Comparison of ENCODE assay signal across 12 mouse cellular contexts in the genomic region with DNA sequence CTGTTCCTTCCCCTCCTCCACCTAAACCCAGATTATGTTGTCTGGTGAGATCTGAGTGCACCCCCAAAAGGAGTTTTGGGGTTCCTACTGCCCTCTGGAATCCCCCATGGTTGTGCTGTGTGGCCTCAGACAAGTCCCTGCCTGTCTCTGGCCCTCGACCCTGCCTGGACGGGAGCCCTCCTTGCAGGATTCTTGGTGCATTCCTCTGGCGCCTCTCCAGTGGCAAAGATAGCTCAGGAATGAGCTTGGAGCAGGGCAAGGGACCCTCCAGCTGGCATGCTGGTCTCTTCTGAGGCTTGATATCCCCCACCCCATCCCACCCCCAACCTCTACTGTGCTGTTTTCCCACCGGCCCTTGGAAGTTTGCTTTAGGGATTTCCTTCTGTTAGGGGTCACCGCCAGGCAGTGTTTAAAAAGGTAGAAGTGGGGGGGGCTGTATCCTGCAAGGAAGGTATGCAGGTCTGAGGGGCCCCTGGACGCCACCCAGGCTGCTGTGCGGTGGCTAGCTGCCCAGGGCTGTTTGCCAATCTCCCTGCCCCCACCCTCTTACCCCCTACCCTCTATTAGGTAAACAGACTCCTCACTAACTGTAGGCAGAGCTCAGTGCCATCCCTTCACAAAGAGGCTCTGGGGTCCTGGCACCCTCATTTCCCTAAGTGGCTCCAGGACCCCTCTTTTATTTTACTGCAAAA. TPM values are rescaled to one million over a fixed set of nuclear protein-coding genes. Genes with fewer than 3 reads are reported as not detected.
A peak's percentile ranks its signal among the peaks of the same experiment; 100 is the strongest.
DNase-seq lines count a peak whose midpoint lies in the region; ATAC-seq and TF ChIP-seq lines count a peak whose summit lies in the region.
"Had no signal": no experiment of that assay in that cellular context is flagged by ENCODE, and none has a peak within 500 bp of the region (broad histone marks: within the 10 kb centered on the region; RNA-seq: fewer than 3 reads in every experiment).

No protein-coding gene starts in this region.

- H3K4me3 ChIP-seq in heart, postnatal 0 days (ENCODE audit: low read depth, low read length): no peak overlapping the region

- no peaks in the 10 kb centered on the region for H3K27me3 ChIP-seq in heart, postnatal 0 days (ENCODE audit: control insufficient read depth, insufficient read depth, low read length)

- 0 out of 2 replicates have a peak overlapping the region, but pooled peaks have one; percentile 25 for H3K27ac ChIP-seq in heart, postnatal 0 days (ENCODE audit: low read depth)
- H3K27ac ChIP-seq: kidney, postnatal 0 days had no signal

- peaks cover 37% of the 10 kb centered on the region for H3K4me1 ChIP-seq in heart, postnatal 0 days (ENCODE audit: control insufficient read depth, insufficient read depth)

- TF ChIP-seq CTCF in heart, postnatal 0 days (IDR thresholded peaks at IDR 0.05; ENCODE audit: low read depth): no peak

- DNase-seq in heart, postnatal 0 days (ENCODE audit: low spot score): no peak
- no peak for DNase-seq in heart, adult 18-20 months
- peak; percentile 67 for DNase-seq in testis, postnatal 10 days (ENCODE audit: low spot score)
- no peak for DNase-seq in testis, postnatal 14 days (ENCODE audit: low spot score)
- DNase-seq in lung, postnatal 10 days: peak; percentile 63
- no peak for DNase-seq in spleen, postnatal 14 days (ENCODE audit: low spot score in 2 of 2)
- DNase-seq in layer of hippocampus, adult 8-10 months (ENCODE audit: low spot score in 2 of 2): no peak
- DNase-seq: cerebellum, postnatal 36 days; gastrocnemius, postnatal 25 days; right cerebral cortex, postnatal 14 days; thymus, adult 18-20 months had no signal

- H3K9ac ChIP-seq in heart, postnatal 0 days (replicated peaks; ENCODE audit: low read depth, low read length): no peak overlapping the region

- WGBS in heart, postnatal 0 days: 13% methylated on average over 7 of the region's 7 CpGs

- H3K4me2 ChIP-seq in heart, postnatal 0 days (ENCODE audit: low read depth, low read length): peak overlapping the region; percentile 23; the same call in 1 of the 2 replicates

- ATAC-seq in heart, postnatal 0 days (ENCODE audit: insufficient read depth, low read depth): peak; percentile 41; the same call in 1 of the 2 replicates

- H3K9me3 ChIP-seq in heart, postnatal 0 days (replicated peaks; ENCODE audit: control insufficient read depth, low read length): no peaks in the 10 kb centered on the region

- no peaks in the 10 kb centered on the region for H3K36me3 ChIP-seq in heart, postnatal 0 days (replicated peaks; ENCODE audit: control insufficient read depth, insufficient read depth, low read length)

- no peak for TF ChIP-seq EP300 in heart, postnatal 0 days (IDR thresholded peaks at IDR 0.05; ENCODE audit: low read depth)

RNA-seq across cellular contexts. Expression of a gene that starts 31.0 kb away (rescaled TPM):
- total RNA-seq in heart, postnatal 0 days (2014; rRNA removed; ENCODE audit: low replicate concordance): 60.5 and 78.0 TPM in 2 replicates
- polyA plus RNA-seq in heart, postnatal 0 days (2015; fragmentation: Nextera tagmentation; extraction: Ambion mirVana): 47.2 and 49.6 TPM in 2 replicates
- total RNA-seq in heart, adult 18-20 months (2021): 10 to 100 TPM; 15.5 to 21.7 TPM
- 10 to 100 TPM; 41.3 to 48.8 (median 46.4) TPM for total RNA-seq in layer of hippocampus, adult 8-10 months (2022)

Comparison
In these comparisons a context has a peak if more than half of its experiments do, and no peak if none do; other contexts are left out.
1. DNase-seq: peak in testis, postnatal 10 days (single experiment) and lung, postnatal 10 days (single experiment); none in heart, postnatal 0 days (single experiment), heart, adult 18-20 months (0 of 2), testis, postnatal 14 days (single experiment), spleen, postnatal 14 days (0 of 2) and layer of hippocampus, adult 8-10 months (0 of 2).